Comparison of ENCODE assay signal across 8 mouse cellular contexts in genomic region chr19:45075323-45076035, GRCm38 (mm10). TPM values are rescaled to one million over a fixed set of nuclear protein-coding genes. Genes with fewer than 3 reads are reported as not detected.
DNase-seq lines count a peak whose midpoint lies in the region; ATAC-seq and TF ChIP-seq lines count a peak whose summit lies in the region.

No protein-coding gene starts in this region.

- peak; percentile 30 for DNase-seq in lung, embryonic 14.5 days
- DNase-seq in lung, postnatal 25 days (ENCODE audit: low spot score): no peak
- no peak for DNase-seq in left cerebral cortex, postnatal 10 days (ENCODE audit: extremely low spot score in 1 of 2, low spot score in 2 of 2)
- no peak for DNase-seq in left cerebral cortex, adult 9 months (ENCODE audit: low spot score in 2 of 2)

- no peak for TF ChIP-seq POLR2A in bone marrow macrophage, adult 2 months (IDR thresholded peaks at IDR 0.05; ENCODE audit: borderline replicate concordance, low read depth, low read length)

- peaks cover 51% of the 10 kb centered on the region for H3K27me3 ChIP-seq in lung, embryonic 14.5 days (ENCODE audit: insufficient read depth, low read length)
- peaks cover 41% of the 10 kb centered on the region for H3K27me3 ChIP-seq in heart, embryonic 14.5 days (ENCODE audit: control insufficient read depth, insufficient read depth, low read length)
- peaks cover 46% of the 10 kb centered on the region for H3K27me3 ChIP-seq in limb, embryonic 15.5 days

- H3K9ac ChIP-seq in lung, embryonic 14.5 days: peak overlapping the region; percentile 72
- peak overlapping the region; percentile 87 for H3K9ac ChIP-seq in heart, embryonic 14.5 days (ENCODE audit: low read length)
- peak overlapping the region; percentile 77 for H3K9ac ChIP-seq in limb, embryonic 15.5 days

- peak; percentile 9; the same call in 1 of the 2 replicates for TF ChIP-seq CTCF in lung, embryonic 14.5 days (IDR thresholded peaks at IDR 0.05; ENCODE audit: low read depth)
- no peak for TF ChIP-seq CTCF in bone marrow macrophage, adult 2 months (IDR thresholded peaks at IDR 0.05; ENCODE audit: low read depth, low read length)

- H3K9me3 ChIP-seq in lung, embryonic 14.5 days (ENCODE audit: low read depth, low read length): no peaks in the 10 kb centered on the region
- no peaks in the 10 kb centered on the region for H3K9me3 ChIP-seq in heart, embryonic 14.5 days (ENCODE audit: control insufficient read depth, low read length)
- no peaks in the 10 kb centered on the region for H3K9me3 ChIP-seq in limb, embryonic 15.5 days

- H3K36me3 ChIP-seq in lung, embryonic 14.5 days (ENCODE audit: insufficient read depth): no peaks in the 10 kb centered on the region
- no peaks in the 10 kb centered on the region for H3K36me3 ChIP-seq in heart, embryonic 14.5 days (ENCODE audit: control insufficient read depth, insufficient read depth, low read length)
- H3K36me3 ChIP-seq in limb, embryonic 15.5 days: no peaks in the 10 kb centered on the region

- ATAC-seq in lung, embryonic 14.5 days (ENCODE audit: insufficient read depth): peak; percentile 47
- ATAC-seq in heart, embryonic 14.5 days (ENCODE audit: insufficient number of reproducible peaks, insufficient read depth, low FRiP score, low read depth): peak; percentile 22
- ATAC-seq in limb, embryonic 15.5 days (ENCODE audit: insufficient number of reproducible peaks, low FRiP score, low TSS enrichment, low read depth): peak; percentile 62
- peak; percentile 11; the same call in 1 of the 2 replicates for ATAC-seq in neutrophil, adult 5-6 weeks (ENCODE audit: extremely low read depth, insufficient number of reproducible peaks, low FRiP score, poor library complexity, severe bottlenecking)

- peak overlapping the region; percentile 94 for H3K27ac ChIP-seq in lung, embryonic 14.5 days (ENCODE audit: low read depth)
- H3K27ac ChIP-seq in bone marrow macrophage, adult 2 months (ENCODE audit: insufficient read depth, low read depth, low read length): peak overlapping the region; percentile 40
- peak overlapping the region; percentile 1 to 96; a peak in 2 of 4 replicates for H3K27ac ChIP-seq in heart, embryonic 14.5 days (replicated peaks in 1 of 2; ENCODE audit: control insufficient read depth in 1 of 2, insufficient read depth in 1 of 2, low read depth in 2 of 2, low read length in 2 of 2)
- H3K27ac ChIP-seq in limb, embryonic 15.5 days: peak overlapping the region; percentile 99

- intact Hi-C loops in left cerebral cortex, postnatal 10 days (cut with DNase I): loop anchor here (5.0 kb wide), 1 partner anchor 82 kb away; no protein-coding TSS in a partner anchor

- peak overlapping the region; percentile 62 for H3K4me3 ChIP-seq in lung, embryonic 14.5 days (ENCODE audit: low read depth, low read length)
- H3K4me3 ChIP-seq in bone marrow macrophage, adult 2 months (ENCODE audit: insufficient read depth, low read length): peak overlapping the region; percentile 70
- peak overlapping the region; percentile 67 to 88 for H3K4me3 ChIP-seq in heart, embryonic 14.5 days (ENCODE audit: control insufficient read depth in 1 of 2, insufficient read depth in 1 of 2, low read depth in 1 of 2, low read length in 2 of 2)
- peak overlapping the region; percentile 69 for H3K4me3 ChIP-seq in limb, embryonic 15.5 days

- H3K4me2 ChIP-seq in lung, embryonic 14.5 days: peak overlapping the region; percentile 88
- peak overlapping the region; percentile 90 for H3K4me2 ChIP-seq in heart, embryonic 14.5 days (ENCODE audit: low read length)
- peak overlapping the region; percentile 92 for H3K4me2 ChIP-seq in limb, embryonic 15.5 days

- peaks cover 24% of the 10 kb centered on the region; the same call in 1 of the 2 replicates for H3K4me1 ChIP-seq in lung, embryonic 14.5 days (ENCODE audit: insufficient read depth)
- H3K4me1 ChIP-seq in bone marrow macrophage, adult 2 months (ENCODE audit: control insufficient read depth, insufficient read depth, low read length): peaks cover 24% of the 10 kb centered on the region
- H3K4me1 ChIP-seq in heart, embryonic 14.5 days (ENCODE audit: control insufficient read depth in 2 of 2, insufficient read depth in 2 of 2, low read length in 2 of 2): peaks cover 18 to 47% of the 10 kb centered on the region in 2 experiments
- H3K4me1 ChIP-seq in limb, embryonic 15.5 days: peaks cover 57% of the 10 kb centered on the region

- under 1% methylated on average over 32 of the region's 32 CpGs for WGBS in lung, embryonic 14.5 days
- WGBS in heart, embryonic 14.5 days: 2% methylated on average over 32 of the region's 32 CpGs
- WGBS in limb, embryonic 15.5 days: under 1% methylated on average over 32 of the region's 32 CpGs

RNA-seq across cellular contexts. Expression of gene Kazald1, which starts 0.4 kb away (rescaled TPM):
- 1.5 and 2.4 TPM in 2 replicates for polyA plus RNA-seq in lung, embryonic 14.5 days (2014; fragmentation: Nextera tagmentation; extraction: Ambion mirVana)
- polyA plus RNA-seq in bone marrow macrophage, adult 2 months (2012; ENCODE audit: insufficient read depth, insufficient read length, missing spikeins): 0.50 and 0.55 TPM in 2 replicates
- polyA plus RNA-seq in heart, embryonic 14.5 days (2014; fragmentation: Nextera tagmentation; extraction: Ambion mirVana): 8.0 and 11.5 TPM in 2 replicates
- polyA plus RNA-seq in limb, embryonic 15.5 days (2015; fragmentation: Nextera tagmentation; extraction: Ambion mirVana): 38.5 and 60.8 TPM in 2 replicates
- 1.4 TPM in 1 of 2 replicates, not detected in the other for total RNA-seq in neutrophil, adult 5-6 weeks (2017)
- 1 to 10 TPM; 1.6 to 2.0 TPM for total RNA-seq in left cerebral cortex, postnatal 10 days (2021)

RNA-seq across cellular contexts. Expression of gene Sfxn3, which starts 28.2 kb away (rescaled TPM):
- 18.3 and 19.6 TPM in 2 replicates for polyA plus RNA-seq in lung, embryonic 14.5 days (2014; fragmentation: Nextera tagmentation; extraction: Ambion mirVana)
- polyA plus RNA-seq in bone marrow macrophage, adult 2 months (2012; ENCODE audit: insufficient read depth, insufficient read length, missing spikeins): 45.1 and 45.7 TPM in 2 replicates
- 17.6 and 18.2 TPM in 2 replicates for polyA plus RNA-seq in heart, embryonic 14.5 days (2014; fragmentation: Nextera tagmentation; extraction: Ambion mirVana)
- polyA plus RNA-seq in limb, embryonic 15.5 days (2015; fragmentation: Nextera tagmentation; extraction: Ambion mirVana): 33.8 and 36.9 TPM in 2 replicates
- total RNA-seq in neutrophil, adult 5-6 weeks (2017): 19.6 and 22.0 TPM in 2 replicates
- total RNA-seq in left cerebral cortex, postnatal 10 days (2021): 100 to 1,000 TPM; 116 to 122 TPM

RNA-seq across cellular contexts. Expression of gene Pdzd7, which starts 30.0 kb away (rescaled TPM):
- polyA plus RNA-seq in lung, embryonic 14.5 days (2014; fragmentation: Nextera tagmentation; extraction: Ambion mirVana): 0.39 TPM in 2 replicates
- polyA plus RNA-seq in bone marrow macrophage, adult 2 months (2012; ENCODE audit: insufficient read depth, insufficient read length, missing spikeins): not detected in 2 replicates
- 0.11 and 0.19 TPM in 2 replicates for polyA plus RNA-seq in heart, embryonic 14.5 days (2014; fragmentation: Nextera tagmentation; extraction: Ambion mirVana)
- polyA plus RNA-seq in limb, embryonic 15.5 days (2015; fragmentation: Nextera tagmentation; extraction: Ambion mirVana): 0.16 and 0.37 TPM in 2 replicates
- not detected in 2 replicates for total RNA-seq in neutrophil, adult 5-6 weeks (2017)
- total RNA-seq in left cerebral cortex, postnatal 10 days (2021): 1 to 10 TPM; 4.1 to 4.7 TPM

Comparison
In these comparisons a context has a peak if more than half of its experiments do, and no peak if none do; other contexts are left out.
1. ATAC-seq: peak in every context shown above with its lines; median percentile 62 in limb, embryonic 15.5 days; 47 in lung, embryonic 14.5 days; 22 in heart, embryonic 14.5 days; 11 in neutrophil, adult 5-6 weeks.
2. H3K27ac ChIP-seq: peak in every context shown above with its lines; median percentile 99 in limb, embryonic 15.5 days; 94 in lung, embryonic 14.5 days; 48 in heart, embryonic 14.5 days; 40 in bone marrow macrophage, adult 2 months.